Mouse (Mus musculus) gastrocnemius, postnatal 25 days (tissue): ENCODE data around the gene Styxl1. TPM values are rescaled to one million over a fixed set of nuclear protein-coding genes. Genes with fewer than 3 reads are reported as not detected.

Experiments used
- DNase-seq: peaks from one replicate; pipeline ENCODE4 v3.0.0; 2022
- long read RNA-seq, 2 experiments: library from polyadenylated mRNA; stranded (forward); transcript quantifications; one replicate each; pipeline ENCODE4 v2.0.0; 2021
- total RNA-seq, 2 experiments: library from RNA; stranded (reverse); gene quantifications; 1 replicate in 1 of 2; 2 replicates in 1 of 2; pipeline ENCODE4 v1.2.3; 2021

Gene Styxl1
- not detected for total RNA-seq
- long read RNA-seq, experiment 1: 0 reads
- long read RNA-seq, experiment 2: 0 reads

DNA sequence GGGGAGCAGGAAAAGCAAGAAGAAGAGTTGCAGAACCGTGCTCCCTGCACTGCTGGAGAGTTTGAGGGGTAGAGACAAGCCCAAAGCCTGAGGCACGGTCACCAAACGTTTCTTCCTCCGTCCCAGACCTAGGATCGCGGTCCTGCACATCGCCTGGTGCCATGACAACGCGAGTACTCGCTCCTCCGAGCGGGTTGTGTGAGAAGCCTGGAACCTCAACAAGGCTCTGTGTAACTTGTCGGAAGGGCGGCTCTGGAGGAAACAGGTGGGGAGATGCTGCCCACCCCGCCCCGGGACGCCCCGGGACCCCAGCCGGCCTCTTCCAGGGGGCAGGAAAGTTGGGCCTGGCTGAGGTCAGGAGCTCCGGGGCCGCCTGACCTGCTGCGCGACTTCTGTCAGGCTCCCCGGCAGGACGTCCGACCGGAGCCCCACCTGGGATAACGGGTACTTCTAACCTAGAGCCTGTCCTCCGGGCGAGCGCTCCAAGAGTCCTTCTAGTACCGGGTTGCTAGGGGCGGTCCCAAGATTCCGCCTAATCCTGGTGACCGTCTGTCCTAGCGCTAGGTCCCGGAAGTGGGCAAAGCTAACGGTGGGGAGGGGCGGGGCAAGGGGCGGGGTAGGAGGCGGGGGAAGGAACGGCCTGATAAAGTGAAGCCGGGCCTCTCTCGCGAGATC lies at the start of gene Styxl1:
Gene Styxl1, minus strand, starts transcription at position 590 of the 675 bp plus-strand sequence.
- no peak for DNase-seq

DNA sequence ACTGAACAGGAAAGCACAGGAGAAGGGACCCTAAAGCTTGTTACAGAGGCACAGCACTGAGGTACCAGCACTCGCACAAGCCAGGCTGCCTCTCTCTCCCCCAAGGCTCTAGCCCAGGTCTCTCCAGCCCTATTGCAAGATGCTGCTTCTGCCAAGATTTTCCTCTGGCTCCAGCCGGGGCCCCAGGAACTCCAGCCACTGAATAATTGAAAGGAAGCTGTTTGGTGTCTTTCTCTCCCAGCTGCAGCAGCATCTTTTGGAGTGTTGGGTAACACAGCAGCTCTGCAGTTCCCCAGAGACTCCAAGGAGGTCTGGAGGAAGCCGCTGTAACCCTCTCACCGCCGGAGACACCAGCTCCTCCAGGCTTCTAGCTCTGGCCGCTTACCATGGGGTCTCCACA lies 48.0 kb upstream of the Styxl1 start:
- DNase-seq: peak; percentile 14

DNA sequence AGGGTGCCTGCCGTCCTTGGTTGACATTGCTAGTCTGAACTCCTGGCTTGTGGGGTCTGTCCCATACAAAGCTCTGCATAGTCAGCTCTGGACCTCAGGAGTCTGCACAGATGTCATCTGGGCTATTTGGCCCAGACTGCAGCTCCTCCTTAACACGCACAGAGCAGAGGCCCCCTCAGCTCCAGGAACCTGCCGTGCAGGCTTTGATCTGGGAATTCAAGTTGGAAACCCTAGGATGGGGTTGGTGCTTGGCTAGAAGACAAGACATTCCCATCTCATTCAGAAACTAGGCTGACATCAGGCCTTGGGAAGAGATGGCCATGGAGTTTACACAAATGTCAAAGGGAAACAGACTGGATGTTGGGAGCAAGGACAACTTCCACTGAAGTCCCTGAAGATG lies 46.3 kb upstream of the Styxl1 start:
- DNase-seq: no peak

DNA sequence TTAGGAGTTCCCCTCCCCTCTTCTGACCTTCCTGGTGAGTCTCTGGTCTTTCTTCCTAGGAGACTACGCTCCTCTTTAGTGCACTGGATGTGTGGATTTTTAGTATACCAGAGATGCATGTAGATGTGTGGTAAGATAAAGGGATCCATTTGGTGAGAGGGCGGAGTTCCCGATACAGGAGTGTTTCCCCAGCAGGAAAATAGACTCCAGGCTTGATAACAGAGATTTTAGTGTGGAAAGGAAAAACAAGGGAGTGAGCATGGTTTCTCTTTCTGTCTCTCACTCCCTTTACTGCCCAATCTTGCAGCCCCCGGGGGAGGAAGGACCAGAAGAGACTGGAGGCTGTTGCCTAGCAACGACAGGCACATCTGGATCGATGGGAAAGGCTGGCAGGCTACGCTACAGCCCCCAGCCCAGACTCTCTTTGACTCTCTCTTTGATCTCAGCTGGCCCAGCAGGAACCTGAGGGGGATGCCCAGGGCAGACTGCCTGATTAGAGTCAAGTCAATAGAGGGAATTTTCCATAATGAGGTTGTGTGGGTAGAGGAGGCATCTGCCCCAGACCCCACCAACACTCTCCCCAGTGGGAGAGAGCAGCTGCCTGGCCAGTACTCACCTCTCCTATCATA lies 44.2 kb upstream of the Styxl1 start:
- no peak for DNase-seq

DNA sequence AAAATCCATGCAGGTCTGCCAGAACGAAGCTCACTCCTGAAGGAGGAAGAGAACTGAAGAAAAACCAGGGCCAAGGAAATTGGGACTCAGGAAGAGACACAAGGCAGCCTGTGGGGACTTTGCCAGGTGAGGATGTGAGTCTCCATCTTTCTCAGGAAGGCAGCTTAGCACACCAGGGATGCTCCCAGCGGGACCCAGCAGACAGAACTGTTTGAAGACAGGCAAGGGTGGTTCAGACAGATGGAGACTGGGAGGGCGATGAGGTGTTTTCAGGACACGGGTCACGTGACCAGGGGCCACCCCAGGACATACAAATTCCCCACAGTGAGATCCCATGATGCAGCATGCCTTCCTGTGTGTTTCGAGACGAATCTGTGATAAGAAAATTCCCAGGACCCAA lies 40.3 kb upstream of the Styxl1 start:
- DNase-seq: no peak

DNA sequence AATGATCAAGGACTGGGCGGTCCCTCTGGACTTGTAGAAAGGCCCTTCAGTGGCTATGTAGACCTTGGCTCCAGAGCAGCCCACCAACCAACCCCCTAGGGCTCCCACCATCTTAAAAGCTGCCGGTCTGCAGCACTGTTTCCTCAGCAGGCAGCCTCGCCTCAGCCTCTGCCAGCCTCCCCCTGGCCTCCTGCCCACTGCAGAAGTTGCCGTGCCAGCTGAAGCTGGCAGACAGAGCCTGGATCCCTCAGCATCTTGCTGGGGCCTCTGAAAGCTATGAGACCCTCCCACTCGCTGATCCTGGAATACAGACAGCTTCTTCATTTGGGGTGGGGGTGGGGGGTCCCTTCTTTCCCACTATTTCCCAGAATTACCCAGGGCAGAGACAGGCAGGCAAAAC lies 34.8 kb upstream of the Styxl1 start:
- DNase-seq: no peak

DNA sequence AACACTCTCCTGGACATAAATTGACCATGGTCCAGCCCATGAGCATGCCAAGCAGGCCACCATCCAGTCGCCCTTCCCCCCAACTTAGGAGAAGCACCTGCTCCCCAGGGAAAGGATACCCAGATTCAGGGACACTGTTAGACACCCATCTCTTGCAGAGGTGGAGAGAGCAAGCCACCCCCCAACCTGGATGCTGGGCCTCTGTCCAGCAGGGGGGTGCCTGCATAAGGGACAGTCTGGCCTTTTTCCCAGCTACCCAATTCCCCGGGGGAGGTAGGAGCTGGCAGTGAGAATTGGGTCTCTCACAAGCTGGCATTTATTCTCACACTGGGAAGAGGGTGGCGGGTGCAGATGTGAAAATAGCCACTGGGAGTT lies 29.1 kb upstream of the Styxl1 start:
- DNase-seq: no peak

DNA sequence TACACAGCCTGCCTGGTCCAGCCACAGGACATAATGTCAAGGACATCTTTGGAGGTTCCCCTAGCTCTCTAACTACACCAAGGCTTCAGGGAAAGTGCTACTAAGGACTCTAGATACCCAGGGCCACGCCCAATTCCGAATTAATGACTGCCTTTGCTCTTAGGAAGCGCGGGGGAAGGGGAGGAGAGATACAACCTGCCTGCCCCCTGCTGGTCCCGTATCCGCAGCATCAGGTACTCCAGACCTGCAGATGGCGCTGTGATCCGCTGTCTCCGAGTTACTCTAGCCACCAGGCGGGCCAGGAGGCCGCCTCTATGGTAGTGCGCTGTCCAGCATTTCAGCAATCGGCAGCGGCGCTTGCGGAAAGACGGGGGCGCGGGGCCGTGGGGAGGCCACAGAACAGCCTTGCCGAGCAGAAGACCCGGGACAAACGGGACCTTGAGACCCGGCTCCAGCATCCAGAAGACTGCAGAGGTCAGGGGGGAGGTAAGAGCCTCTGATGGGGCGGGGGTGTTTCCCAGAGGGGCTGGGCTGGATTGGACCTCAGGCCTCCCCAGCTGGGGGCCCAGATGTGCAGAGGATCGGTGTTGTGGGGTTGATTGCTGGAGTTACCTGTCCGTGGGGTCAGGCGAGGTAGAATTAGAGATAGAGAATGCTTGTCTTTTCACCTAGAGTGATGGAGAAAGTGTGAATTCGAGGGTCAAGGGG lies 28.5 kb upstream of the Styxl1 start, which contains the start of gene Srrm3:
Gene Srrm3, plus strand, starts transcription at position 336 of the 708 bp plus-strand sequence.
- peak; percentile 82 for DNase-seq

DNA sequence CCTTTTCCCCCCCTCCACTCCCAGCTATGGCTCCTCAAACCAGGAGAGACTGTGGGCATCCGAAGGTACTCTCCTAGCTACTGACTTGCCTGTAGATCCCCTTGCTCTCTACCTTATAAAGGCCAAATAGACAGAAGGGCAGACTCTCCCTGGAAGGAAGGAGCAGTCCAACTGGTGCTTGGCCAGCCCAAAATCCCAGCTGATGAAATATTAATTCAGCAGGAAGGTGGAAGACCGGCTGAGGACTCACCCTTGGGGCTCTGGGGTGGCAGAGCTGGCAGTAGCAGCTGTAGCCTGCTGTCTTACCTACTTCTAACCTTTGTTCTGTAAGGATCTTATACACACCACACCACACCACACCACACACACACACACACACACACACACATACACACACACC lies 26.6 kb upstream of the Styxl1 start:
- no peak for DNase-seq

DNA sequence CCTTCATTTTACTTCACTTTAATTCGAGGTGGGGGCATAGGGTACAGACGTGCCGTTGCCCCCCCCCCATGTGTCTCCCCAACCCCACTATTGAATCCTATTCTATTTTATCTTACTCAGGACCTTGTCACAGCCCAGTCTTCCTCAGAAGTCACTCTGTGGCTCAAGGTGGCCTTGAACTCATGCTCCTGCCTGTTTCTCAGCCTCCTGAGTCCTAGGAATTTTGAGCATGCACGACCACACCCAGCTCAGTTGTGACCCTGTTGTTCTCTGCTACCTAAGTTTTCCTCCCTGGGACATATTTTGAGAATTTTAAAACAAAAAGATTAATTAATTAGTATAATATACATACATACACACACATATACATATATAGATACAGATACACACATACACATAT lies 25.5 kb upstream of the Styxl1 start:
- no peak for DNase-seq

DNA sequence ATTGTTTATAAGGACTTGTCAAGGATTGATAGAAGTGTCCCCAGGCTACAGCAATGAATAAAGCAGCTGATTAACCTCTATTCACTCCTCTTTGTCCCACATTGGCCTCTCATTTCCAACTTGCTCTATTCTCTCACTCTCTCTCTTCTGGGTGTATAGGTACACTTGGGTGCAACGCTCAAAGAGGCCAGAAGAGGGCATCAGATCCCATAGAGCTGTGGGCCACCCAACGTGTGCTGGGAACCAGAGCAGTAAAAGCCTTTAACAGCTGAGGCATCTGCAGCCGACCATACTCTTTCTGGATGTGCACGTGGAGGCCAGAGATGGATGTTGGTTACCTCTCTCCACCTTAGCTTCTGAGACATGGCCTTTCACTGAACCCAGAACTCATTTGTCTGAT lies 24.9 kb upstream of the Styxl1 start:
- no peak for DNase-seq

DNA sequence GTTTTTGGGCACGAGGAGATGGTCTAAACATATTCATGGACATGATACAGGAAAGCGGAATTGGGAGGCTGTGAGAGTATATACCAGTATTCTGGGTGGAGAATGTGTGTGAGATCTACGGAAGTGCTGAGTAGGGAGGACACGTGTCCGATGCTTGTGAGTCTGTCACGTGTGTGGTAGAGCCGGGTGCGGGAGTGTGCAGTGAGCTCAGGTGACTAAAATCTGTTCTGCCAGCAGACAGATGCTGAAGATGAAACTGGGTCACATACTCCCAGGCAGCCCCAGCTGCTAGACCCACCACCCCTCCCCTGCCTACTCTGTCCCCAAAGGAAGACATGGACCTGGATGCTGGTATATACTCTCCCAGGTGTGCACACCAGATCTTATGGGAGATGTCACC lies 24.5 kb upstream of the Styxl1 start:
- no peak for DNase-seq

DNA sequence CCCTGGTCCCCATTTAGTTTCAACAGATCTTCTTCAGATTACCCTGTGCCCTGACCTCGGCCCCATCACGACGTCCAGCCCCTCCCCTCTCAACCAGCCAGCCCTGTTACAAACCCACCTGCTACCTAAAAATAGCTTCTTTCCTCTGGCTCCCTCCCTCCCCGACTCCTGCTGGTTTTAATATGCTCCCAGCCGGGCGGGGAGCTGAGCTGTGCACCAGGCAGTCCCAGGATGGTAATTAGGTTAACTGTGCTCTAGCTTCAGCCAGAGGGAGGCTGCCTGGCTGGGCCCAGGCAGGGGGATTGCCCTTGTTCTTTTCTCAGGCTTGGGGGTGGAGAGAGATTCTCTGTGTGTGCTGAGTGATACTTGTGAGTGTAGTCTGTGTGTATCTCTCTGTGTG lies 22.7 kb upstream of the Styxl1 start:
- no peak for DNase-seq

DNA sequence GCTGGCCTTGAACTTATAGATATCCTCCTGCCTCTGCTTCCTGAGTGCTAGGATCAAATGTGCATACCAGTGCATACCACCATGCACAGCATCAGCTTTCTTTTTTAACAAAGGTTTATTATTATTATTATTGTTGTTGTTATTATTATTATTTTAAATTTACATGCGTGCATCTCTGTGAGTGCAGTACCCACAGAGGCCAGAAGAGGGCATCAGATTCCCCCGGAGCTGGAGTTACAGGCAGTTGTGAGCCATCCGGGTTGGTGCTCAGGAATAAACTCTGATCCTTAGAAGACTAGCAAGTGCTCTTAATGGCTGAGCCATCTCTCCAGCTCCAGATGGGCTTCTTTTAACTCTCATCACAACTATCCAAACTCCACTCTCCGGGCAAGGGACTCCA lies 21.6 kb upstream of the Styxl1 start:
- DNase-seq: no peak

DNA sequence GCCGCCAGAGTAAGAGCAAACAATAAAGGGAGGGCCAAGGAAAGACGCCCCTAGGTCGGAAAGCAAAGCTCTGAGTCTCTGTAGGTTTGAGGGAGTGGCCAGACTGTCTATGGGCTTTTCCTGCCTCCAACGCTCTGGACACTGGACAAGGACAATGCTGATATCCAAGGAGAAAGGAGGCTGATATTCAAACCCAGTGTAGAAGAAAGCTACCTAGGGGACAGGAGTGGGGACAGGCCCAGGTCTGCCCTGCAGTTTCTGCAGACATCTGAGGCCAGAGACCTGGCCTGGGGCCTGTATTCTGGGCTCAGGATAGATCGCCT lies 16.6 kb upstream of the Styxl1 start:
- no peak for DNase-seq

DNA sequence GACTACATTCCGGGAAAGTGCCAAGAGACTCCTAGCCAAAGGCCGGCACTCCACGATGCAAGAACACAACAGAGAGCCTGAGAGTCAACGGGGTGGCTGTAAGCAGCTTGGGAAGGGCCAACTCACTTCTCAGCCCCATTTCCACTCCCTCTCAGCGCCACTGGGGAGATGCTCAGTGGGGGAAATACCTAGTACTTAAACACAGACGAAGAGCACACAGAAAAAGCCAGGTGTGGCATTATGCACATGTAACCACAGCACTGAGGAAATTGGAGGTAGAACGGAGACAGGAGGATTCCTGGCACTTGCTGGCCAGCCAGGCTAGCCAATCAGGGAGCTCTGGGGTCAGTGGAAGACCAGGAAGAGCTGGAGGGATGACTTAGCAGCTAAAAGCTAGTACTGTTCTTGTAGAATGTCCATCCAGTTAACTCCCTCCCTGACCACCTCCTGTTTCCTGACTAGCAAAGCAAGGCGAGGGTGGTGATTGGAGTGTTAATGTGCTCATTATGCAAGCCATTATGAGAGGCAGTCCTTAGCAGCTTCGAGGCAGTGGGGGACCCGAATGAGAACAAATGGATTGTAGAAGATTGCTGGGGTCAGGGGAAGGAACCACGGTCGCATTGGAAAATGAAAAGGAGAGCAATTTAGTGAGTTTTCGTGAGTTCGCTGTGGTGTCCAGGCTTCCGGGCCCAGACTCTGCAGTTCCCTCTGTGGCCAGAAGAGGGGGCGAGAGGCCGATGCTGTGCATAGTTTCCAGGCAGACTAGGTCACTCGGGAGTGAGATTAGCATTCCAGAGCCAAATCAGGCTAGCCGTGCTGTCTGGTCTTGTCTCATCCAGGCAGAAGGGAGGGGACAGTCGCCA lies 16.0 kb upstream of the Styxl1 start:
- peak; percentile 69 for DNase-seq

DNA sequence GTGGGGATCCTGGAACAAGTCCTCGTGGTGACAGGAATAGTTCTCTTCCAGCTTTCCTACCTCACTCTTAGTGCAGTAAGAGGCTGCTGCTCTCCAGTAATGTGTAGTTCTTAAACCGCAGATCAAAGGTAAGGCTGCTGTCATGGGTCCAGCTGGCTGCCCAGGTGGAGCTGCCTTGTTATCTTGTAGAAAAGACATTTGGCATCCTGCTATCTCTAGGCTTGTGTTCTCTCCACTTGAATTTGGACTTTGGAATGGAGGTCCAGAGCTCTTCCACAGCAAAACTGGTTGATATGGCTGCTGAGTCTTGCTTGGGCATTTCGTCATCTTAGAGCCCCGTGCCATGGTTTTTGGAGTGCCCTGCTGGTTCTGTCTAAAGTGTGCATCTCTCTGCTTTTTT lies 4.7 kb upstream of the Styxl1 start:
- no peak for DNase-seq

DNA sequence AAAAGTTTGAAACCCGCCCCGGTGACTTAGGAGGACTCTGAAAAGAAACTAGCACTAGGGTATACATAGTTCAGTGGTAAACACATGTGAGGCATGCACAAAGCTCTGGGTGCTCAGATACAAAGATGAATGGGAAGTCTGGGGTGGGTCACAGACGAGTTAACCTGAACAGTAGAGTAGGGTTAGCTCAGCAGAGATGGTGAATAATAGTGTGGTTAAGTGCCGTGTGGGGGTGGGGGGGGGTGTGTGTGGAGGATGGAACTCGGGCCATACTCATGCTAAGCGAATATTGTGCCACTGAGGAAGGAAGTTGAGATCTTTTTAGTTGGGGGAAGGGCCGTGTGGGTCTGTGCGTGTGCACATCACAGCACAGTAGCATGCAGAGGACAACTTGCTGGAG lies 2.1 kb upstream of the Styxl1 start:
- no peak for DNase-seq

DNA sequence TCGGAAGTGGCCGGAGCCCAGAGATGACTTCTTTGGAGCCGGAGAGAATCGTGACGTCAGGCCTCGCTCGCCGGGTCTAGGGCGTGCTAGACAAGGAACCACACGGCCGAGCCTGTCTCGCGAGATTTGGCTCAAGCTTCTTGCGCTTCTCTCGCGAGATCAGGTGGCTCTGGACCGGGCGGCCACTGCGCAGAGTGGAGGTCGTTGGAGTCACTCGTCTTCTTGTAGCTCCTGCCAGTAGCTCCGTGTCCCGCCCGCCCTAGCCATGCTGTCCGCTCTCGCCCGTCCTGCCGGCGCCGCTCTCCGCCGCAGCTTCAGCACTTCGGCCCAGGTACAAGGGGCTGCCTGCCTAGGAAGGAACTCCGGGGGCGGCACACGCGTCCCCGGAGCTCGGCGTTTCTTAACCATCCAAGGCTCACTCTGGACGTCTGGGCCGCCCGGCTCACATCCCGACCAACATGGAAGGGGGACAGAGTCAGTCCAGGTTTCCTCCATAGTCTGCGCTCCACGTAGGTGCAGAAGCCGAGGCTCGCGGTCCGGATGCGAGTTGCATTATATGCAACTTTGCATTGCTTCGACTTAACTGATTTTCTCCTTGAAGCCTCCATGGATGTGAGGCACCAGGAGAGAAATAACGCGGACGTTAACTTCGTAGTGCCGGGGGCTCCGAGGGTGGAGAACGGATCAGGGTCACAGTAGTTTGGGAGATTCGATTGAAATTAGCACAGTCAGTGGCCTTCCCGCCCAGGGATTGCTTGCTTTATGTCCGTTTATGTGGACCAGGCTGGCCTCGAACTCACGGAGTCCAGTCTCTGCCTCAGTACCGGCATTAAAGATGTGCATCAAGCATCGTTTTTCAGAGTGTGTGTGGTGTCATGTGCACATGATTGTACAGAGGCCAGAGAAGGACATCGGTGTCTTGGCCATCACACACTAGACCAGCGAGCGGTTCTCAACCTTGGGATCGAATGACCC lies 573 bp upstream of the Styxl1 start, which contains the start of gene Mdh2:
Gene Mdh2, plus strand, starts transcription at position 10 of the 975 bp plus-strand sequence.
- peak; percentile 99 for DNase-seq

DNA sequence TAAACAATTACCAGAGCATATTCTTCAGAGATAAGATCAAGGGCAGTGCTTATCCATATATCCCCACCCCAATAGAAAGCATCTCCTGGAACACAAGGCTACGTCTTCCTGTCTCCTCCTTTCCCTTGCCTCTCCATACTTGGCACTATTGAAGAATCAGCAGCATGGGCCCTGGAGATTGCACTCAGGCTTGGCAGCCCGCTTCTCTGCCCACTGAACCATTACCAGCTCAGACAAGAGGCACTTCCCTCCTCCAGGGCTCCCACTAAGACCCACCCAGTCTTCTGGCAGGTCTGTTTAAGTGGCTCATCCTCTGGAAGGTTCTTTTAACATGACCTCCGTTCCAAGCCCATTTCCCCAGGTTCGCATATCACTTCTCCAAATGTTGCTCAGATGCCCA lies 1.6 kb downstream of the Styxl1 start:
- no peak for DNase-seq

DNA sequence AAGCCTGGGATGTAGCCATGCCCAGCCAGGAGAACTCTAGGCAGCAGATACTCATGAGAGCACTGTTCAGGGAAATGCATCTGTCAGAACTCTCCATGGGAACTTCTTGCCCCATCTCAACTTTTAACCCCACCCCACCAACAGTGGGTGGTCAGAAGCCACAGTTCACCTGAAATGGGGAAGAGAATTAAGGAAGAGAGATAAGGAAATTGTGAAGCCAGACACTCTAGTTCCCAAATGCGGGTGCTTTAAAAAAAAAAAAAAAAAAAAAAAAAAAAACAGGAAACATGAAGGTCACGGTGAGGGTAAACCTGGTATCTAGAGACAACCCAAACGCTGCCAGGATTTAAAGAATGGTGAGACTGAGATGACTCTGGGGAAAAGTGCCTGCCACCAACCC lies 5.7 kb downstream of the Styxl1 start:
- DNase-seq: no peak
